Mouse (Mus musculus) lung, adult 2 months (tissue): ENCODE results near the gene Mrpl43.

Experiments used
- CTCF ChIP-seq: fragments of 200-500 bp; IDR thresholded peaks from 2 replicates; pipeline ENCODE4 v1.5.1; 2011; ENCODE audit warnings: mild to moderate bottlenecking, low read length, control low read depth; ENCODE audit not compliant: insufficient read depth
- POLR2A ChIP-seq: fragments of 200-500 bp; IDR thresholded peaks from 2 replicates; pipeline ENCODE4 v1.6.1; 2011; ENCODE audit warnings: low read depth, mild to moderate bottlenecking, control low read depth, low read length, borderline replicate concordance; ENCODE audit errors: extremely low read depth

- TF ChIP-seq POLR2A (no peak), CTCF (no peak)
These were observed 43.3 kb upstream of the Mrpl43 start for GRCm38 (mm10) chr19:45049523-45049922.
